Mouse (Mus musculus) hindbrain, embryonic 10.5 days (tissue): Measurements from ENCODE around the gene Olfr536. TPM values are rescaled to one million over a fixed set of nuclear protein-coding genes. Genes with fewer than 3 reads are reported as not detected.
"Not testable (repeated sequence)": the region's sequence is repeated elsewhere in the genome, so short reads cannot be mapped to it uniquely, and the experiment has no call there.

Experiments
- DNase-seq: peaks from one replicate; pipeline ENCODE4 v3.0.0-alpha.2; 2017; ENCODE audit warnings: low spot score
- H3K27ac ChIP-seq: fragments of 300-500 bp; sonication (generic); 2 replicates; pipeline ENCODE4 v1.5.1; 2016; ENCODE audit warnings: mild to moderate bottlenecking, moderate library complexity
- H3K27me3 ChIP-seq: fragments of 300-500 bp; sonication (generic); 2 replicates; pipeline ENCODE4 v1.6.1; 2016; ENCODE audit warnings: mild to moderate bottlenecking; ENCODE audit not compliant: poor library complexity, insufficient read depth, severe bottlenecking
- H3K36me3 ChIP-seq: fragments of 300-500 bp; sonication (generic); 2 replicates; pipeline ENCODE4 v1.6.1; 2016; ENCODE audit warnings: mild to moderate bottlenecking, moderate library complexity
- H3K4me1 ChIP-seq: fragments of 300-500 bp; sonication (generic); replicated peaks from 2 replicates; pipeline ENCODE4 v1.6.1; 2016; ENCODE audit warnings: mild to moderate bottlenecking
- H3K4me3 ChIP-seq: fragments of 300-500 bp; sonication (generic); 2 replicates; pipeline ENCODE4 v1.5.1; 2016; ENCODE audit warnings: mild to moderate bottlenecking, moderate library complexity
- H3K9me3 ChIP-seq: fragments of 300-500 bp; sonication (generic); 2 replicates; pipeline ENCODE4 v1.6.1; 2016; ENCODE audit warnings: mild to moderate bottlenecking, moderate library complexity
- WGBS: fragments of 180-500 bp; shearing (Covaris S2); methylation state at CpG from one replicate; pipeline ENCODE4 v1.1.7; 2016; 5-methylcytosine and 5-hydroxymethylcytosine counted together
- polyA plus RNA-seq: library from polyadenylated mRNA; unstranded; fragments of >200 nt; fragmentation: Nextera tagmentation; extraction: Ambion mirVana; gene quantifications from 2 replicates; pipeline ENCODE4 v1.2.1, GENCODE M21; 2016

Gene Olfr536
- not detected in 2 replicates for polyA plus RNA-seq

- H3K4me3 ChIP-seq, H3K27ac ChIP-seq, DNase-seq, H3K4me1 ChIP-seq, H3K9me3 ChIP-seq, H3K27me3 ChIP-seq, H3K36me3 ChIP-seq: not testable (repeated sequence)
- 70% methylated on average over 2 of the region's 2 CpGs for WGBS
These were observed at the start of gene Olfr536 for GRCm38 (mm10) chr7:140507346-140508021. Gene Olfr536, minus strand, starts transcription at chr7:140507396.

DNA sequence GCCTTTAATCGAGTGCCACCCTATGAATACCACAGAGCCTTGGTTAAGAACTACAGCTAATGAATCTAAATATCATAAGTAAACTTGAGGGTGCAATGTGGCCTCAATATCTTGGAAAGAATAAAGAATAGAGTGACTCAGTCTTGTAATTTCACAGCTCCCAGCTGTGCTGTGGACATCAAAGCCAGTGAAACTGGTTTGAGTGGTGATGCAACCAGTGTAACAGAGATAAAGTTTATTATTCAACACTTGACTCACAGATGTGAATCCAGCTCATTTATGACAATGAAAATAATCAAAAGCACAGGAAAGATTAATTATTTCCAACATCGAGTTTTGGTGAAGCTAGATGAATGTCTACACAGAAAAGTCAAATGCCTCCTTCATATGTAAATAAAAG lies 32.5 kb upstream of the Olfr536 start:
- WGBS, result 86% methylated on average over 2 of the region's 2 CpGs
- H3K4me3 ChIP-seq, result no peak overlapping the region
- DNase-seq, result no peak

GRCm38 (mm10) chr7:140494702-140495101 lies 12.5 kb downstream of the Olfr536 start:
- Histone ChIP-seq H3K27me3 (no peaks in the 10 kb centered on the region), H3K27ac (no peak overlapping the region), H3K36me3 (no peaks in the 10 kb centered on the region), H3K4me1 (no peaks in the 10 kb centered on the region), H3K9me3 (no peaks in the 10 kb centered on the region), H3K4me3 (no peak overlapping the region)
- DNase-seq, result no peak

More for the DNA sequence above, 32.5 kb upstream of the Olfr536 start:
- no peaks in the 10 kb centered on the region for H3K4me1 ChIP-seq
- H3K27ac ChIP-seq, result no peak overlapping the region
- H3K27me3 ChIP-seq, result no peaks in the 10 kb centered on the region
- no peaks in the 10 kb centered on the region for H3K36me3 ChIP-seq
- H3K9me3 ChIP-seq, result no peaks in the 10 kb centered on the region

- H3K4me1 ChIP-seq, result no peaks in the 10 kb centered on the region
- no peak for DNase-seq
These were observed 13.0 kb downstream of the Olfr536 start for GRCm38 (mm10) chr7:140494231-140494630.

DNA sequence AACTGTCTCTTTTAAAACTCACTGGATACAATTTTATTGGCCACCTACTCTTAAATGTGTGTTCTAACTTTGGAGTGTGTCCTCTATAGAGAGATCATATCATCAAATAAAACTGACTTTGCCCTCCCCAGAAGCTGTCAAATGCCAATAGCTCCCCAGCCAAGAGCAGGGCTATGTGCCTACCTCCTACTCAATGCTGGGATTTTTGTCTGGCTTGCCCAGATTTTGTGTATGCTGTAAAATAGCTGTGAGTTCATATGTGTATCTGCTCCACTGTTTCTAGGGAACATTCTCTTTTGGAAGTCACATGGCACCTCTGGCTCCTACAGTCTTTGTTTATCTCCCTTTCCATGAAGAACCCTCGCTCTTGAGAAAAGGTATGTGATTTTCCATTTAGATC lies 18.2 kb downstream of the Olfr536 start:
- 86% methylated on average over 1 of the region's 1 CpGs for WGBS
- Histone ChIP-seq H3K27me3 (no peaks in the 10 kb centered on the region), H3K9me3 (no peaks in the 10 kb centered on the region), H3K36me3 (no peaks in the 10 kb centered on the region), H3K27ac (no peak overlapping the region), H3K4me3 (no peak overlapping the region), H3K4me1 (no peaks in the 10 kb centered on the region)
- DNase-seq, result no peak

More at GRCm38 (mm10) chr7:140494231-140494630, 13.0 kb downstream of the Olfr536 start:
- Histone ChIP-seq H3K9me3 (no peaks in the 10 kb centered on the region), H3K27me3 (no peaks in the 10 kb centered on the region), H3K27ac (no peak overlapping the region), H3K36me3 (no peaks in the 10 kb centered on the region), H3K4me3 (no peak overlapping the region)
- 49% methylated on average over 2 of the region's 2 CpGs for whole genome bisulfite sequencing

DNA sequence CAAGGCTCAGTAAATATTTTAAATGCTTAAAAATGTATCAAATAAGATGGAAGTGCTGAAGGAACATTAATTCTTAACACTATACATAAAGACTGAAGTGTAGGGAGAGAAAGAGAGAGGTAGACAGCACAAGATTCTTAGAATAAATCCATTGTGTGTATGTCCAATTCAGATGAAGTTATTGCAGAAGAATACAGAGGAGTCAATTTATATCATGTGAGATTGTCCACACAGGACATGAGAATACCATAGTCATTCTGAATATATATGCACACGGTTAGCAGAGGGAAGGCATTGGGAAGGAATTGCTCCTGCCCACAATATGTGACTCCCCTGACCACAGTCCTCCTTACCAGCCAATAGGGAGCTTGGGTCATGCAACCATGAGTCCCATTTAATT lies 23.3 kb downstream of the Olfr536 start, which contains the start of gene Olfr535:
Olfr535 (plus strand) TSS at position 301 of the 400 bp plus-strand sequence.
- no peaks in the 10 kb centered on the region for H3K27me3 ChIP-seq
- no peak for DNase-seq

GRCm38 (mm10) chr7:140478733-140479132 lies 28.5 kb downstream of the Olfr536 start:
- no peak overlapping the region for H3K27ac ChIP-seq
- no peaks in the 10 kb centered on the region for H3K36me3 ChIP-seq
- no peaks in the 10 kb centered on the region for H3K4me1 ChIP-seq
- no peak overlapping the region for H3K4me3 ChIP-seq
- H3K27me3 ChIP-seq, result no peaks in the 10 kb centered on the region
- no peak for DNase-seq
- H3K9me3 ChIP-seq, result peaks cover 10% of the 10 kb centered on the region
- 95% methylated on average over 1 of the region's 1 CpGs for WGBS

More for the DNA sequence above, 23.3 kb downstream of the Olfr536 start, which contains the start of gene Olfr535:
- H3K4me3 ChIP-seq, result no peak within 1 kb of the TSS
- no peaks in the 10 kb centered on the region for H3K4me1 ChIP-seq
- no peak within 1 kb of the TSS for H3K27ac ChIP-seq
- 79% methylated on average over 1 of the region's 1 CpGs for WGBS
- H3K36me3 ChIP-seq, result no peaks in the 10 kb centered on the region
- H3K9me3 ChIP-seq, result no peaks in the 10 kb centered on the region

DNA sequence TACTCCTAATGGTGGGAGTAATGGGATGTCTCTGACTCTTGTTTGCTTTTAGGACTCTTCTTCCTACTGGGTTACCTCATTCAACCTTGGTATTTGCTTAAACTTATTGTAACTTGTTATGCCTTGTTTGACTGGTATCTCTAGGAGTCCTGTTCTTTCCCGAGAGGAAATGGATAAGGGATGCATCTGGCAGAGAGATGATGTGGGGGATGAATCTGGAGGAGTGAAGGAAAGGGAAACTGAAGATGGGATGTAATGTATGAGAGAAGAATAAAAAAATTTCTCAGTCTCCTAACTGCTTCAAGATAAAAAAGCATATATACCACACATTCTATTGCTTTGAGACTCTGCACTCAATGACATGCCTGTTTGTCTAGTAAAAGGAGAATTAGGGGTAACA lies 29.3 kb downstream of the Olfr536 start:
- 92% methylated on average over 1 of the region's 1 CpGs for WGBS
- Histone ChIP-seq H3K4me3 (no peak overlapping the region), H3K36me3 (no peaks in the 10 kb centered on the region), H3K27me3 (no peaks in the 10 kb centered on the region), H3K9me3 (peaks cover 10% of the 10 kb centered on the region), H3K27ac (no peak overlapping the region), H3K4me1 (no peaks in the 10 kb centered on the region)
- DNase-seq, result no peak

GRCm38 (mm10) chr7:140463070-140463469 lies 44.1 kb downstream of the Olfr536 start, which contains the start of gene Olfr533:
Gene Olfr533, plus strand, starts transcription at chr7:140463370.
- H3K36me3 ChIP-seq, H3K27me3 ChIP-seq, H3K9me3 ChIP-seq, H3K4me3 ChIP-seq, DNase-seq, H3K4me1 ChIP-seq, H3K27ac ChIP-seq: not testable (repeated sequence)
- 54% methylated on average over 1 of the region's 1 CpGs for WGBS

Other genes starting within 250 kb of the Olfr536 start
- gene Olfr525, start 186.5 kb downstream of the Olfr536 start, polyA plus RNA-seq, result not detected in 2 replicates
- gene Olfr527, start 173.4 kb downstream of the Olfr536 start, polyA plus RNA-seq, result not detected in 2 replicates
- gene Olfr60, start 145.7 kb downstream of the Olfr536 start, polyA plus RNA-seq, result not detected in 2 replicates
- gene Olfr530, start 131.1 kb downstream of the Olfr536 start, polyA plus RNA-seq, result not detected in 2 replicates
- not detected in 2 replicates for gene Olfr531, start 104.5 kb downstream of the Olfr536 start, polyA plus RNA-seq
- gene Olfr532, start 85.8 kb downstream of the Olfr536 start, polyA plus RNA-seq, result not detected in 2 replicates
- not detected in 2 replicates for gene Olfr533, start 44.0 kb downstream of the Olfr536 start, polyA plus RNA-seq
- gene Olfr535, start 23.2 kb downstream of the Olfr536 start, polyA plus RNA-seq, result not detected in 2 replicates
- not detected in 2 replicates for gene Olfr538, start 60.5 kb upstream of the Olfr536 start, polyA plus RNA-seq
- not detected in 2 replicates for gene Olfr46, start 93.9 kb upstream of the Olfr536 start, polyA plus RNA-seq
- gene Olfr61, start 121.6 kb upstream of the Olfr536 start, polyA plus RNA-seq, result not detected in 2 replicates
- gene Olfr53, start 139.1 kb upstream of the Olfr536 start, polyA plus RNA-seq, result not detected in 2 replicates
- gene Olfr539, start 152.5 kb upstream of the Olfr536 start, polyA plus RNA-seq, result 0.01 TPM in 1 of 2 replicates, not detected in the other
- gene Olfr45, start 174.6 kb upstream of the Olfr536 start, polyA plus RNA-seq, result not detected in 2 replicates
- gene Olfr541, start 189.9 kb upstream of the Olfr536 start, polyA plus RNA-seq, result not detected in 2 replicates